Mouse (Mus musculus) liver, embryonic 14.5 days (tissue): ENCODE data around the gene Gm9821. TPM values are rescaled to one million over a fixed set of nuclear protein-coding genes. Genes with fewer than 3 reads are reported as not detected.

Experiments
- ATAC-seq: fragments of 200-750 bp; cut with Nextera tagmentation; 2 replicates; pipeline ENCODE4 v1.8.0; 2017; ENCODE audit warnings: moderate number of reproducible peaks, mild to moderate bottlenecking, moderate library complexity; ENCODE audit not compliant: insufficient read depth
- DNase-seq, 3 experiments: peaks; one replicate each; pipeline ENCODE4 v3.0.0-alpha.2; 2012 to 2013; ENCODE audit warnings: low read depth in 3 of 3, low spot score in 3 of 3
- H3K27ac ChIP-seq: fragments of 300-500 bp; sonication (generic); 2 replicates; pipeline ENCODE4 v1.5.1; 2014; ENCODE audit warnings: moderate library complexity, mild to moderate bottlenecking, control low read depth, inconsistent platforms
- H3K27me3 ChIP-seq: fragments of 300-500 bp; sonication (generic); 2 replicates; pipeline ENCODE4 v1.6.1; 2014; ENCODE audit warnings: mild to moderate bottlenecking, low read length, moderate library complexity; ENCODE audit not compliant: control insufficient read depth, insufficient read depth
- H3K36me3 ChIP-seq: fragments of 300-500 bp; sonication (generic); replicated peaks from 2 replicates; pipeline ENCODE4 v1.6.1; 2014; ENCODE audit warnings: low read depth; ENCODE audit not compliant: control insufficient read depth, insufficient read depth
- H3K4me1 ChIP-seq, 2 experiments: fragments of 200-500 bp in 1 of 2; fragments of 300-500 bp in 1 of 2; sonication (generic) in 1 of 2; replicated peaks; 2 replicates each; pipeline ENCODE4 v1.6.1; 2012 to 2014; ENCODE audit warnings: antibody characterized with exemption in 1 of 2, inconsistent platforms in 1 of 2, low read length in 1 of 2; ENCODE audit not compliant: control insufficient read depth in 2 of 2, insufficient read depth in 2 of 2
- H3K4me2 ChIP-seq: fragments of 300-500 bp; sonication (generic); 2 replicates; pipeline ENCODE4 v1.6.1; 2014; ENCODE audit warnings: low read depth, mild to moderate bottlenecking, control low read depth, moderate library complexity
- H3K4me3 ChIP-seq, 2 experiments: fragments of 200-500 bp in 1 of 2; fragments of 300-500 bp in 1 of 2; sonication (generic) in 1 of 2; 2 replicates each; pipeline ENCODE4 v1.5.1; 2012 to 2014; ENCODE audit warnings: low read depth in 2 of 2, low read length in 2 of 2, mild to moderate bottlenecking in 2 of 2, control low read depth in 1 of 2, inconsistent platforms in 1 of 2, moderate library complexity in 1 of 2; ENCODE audit not compliant: insufficient read depth in 1 of 2
- H3K9ac ChIP-seq: fragments of 300-500 bp; sonication (generic); replicated peaks from 2 replicates; pipeline ENCODE4 v1.6.1; 2014; ENCODE audit warnings: mild to moderate bottlenecking, control low read depth, moderate library complexity
- H3K9me3 ChIP-seq: fragments of 300-500 bp; sonication (generic); 2 replicates; pipeline ENCODE4 v1.6.1; 2016; ENCODE audit warnings: low read length, mixed read lengths; ENCODE audit not compliant: control insufficient read depth
- CTCF ChIP-seq: IDR thresholded peaks from 2 replicates; pipeline ENCODE4 v1.5.1; 2016; ENCODE audit warnings: antibody characterized with exemption, low read depth, control low read depth
- EP300 ChIP-seq: IDR thresholded peaks from 2 replicates; pipeline ENCODE4 v1.6.1; 2016; ENCODE audit warnings: antibody characterized with exemption, low read depth
- WGBS: fragments of 180-500 bp; shearing (Covaris S2); extraction: QIAGEN DNeasy Blood & Tissue Kit; methylation state at CpG from one replicate; pipeline ENCODE4 v1.1.7; 2014; ENCODE audit not compliant: insufficient replicate concordance; 5-methylcytosine and 5-hydroxymethylcytosine counted together
- polyA plus RNA-seq, 2 experiments: library from polyadenylated mRNA; depleted of rRNA in 1 of 2; stranded (reverse) in 1 of 2; unstranded in 1 of 2; fragments of >200 nt; fragmentation: Nextera tagmentation in 1 of 2; extraction: Ambion mirVana in 1 of 2; gene quantifications; 2 replicates each; pipeline versions ENCODE4 v1.2.1 to v1.2.3; 2012 to 2014

Gm9821 gene
- polyA plus RNA-seq, 2 experiments = 0.01 to 0.63 TPM

DNA sequence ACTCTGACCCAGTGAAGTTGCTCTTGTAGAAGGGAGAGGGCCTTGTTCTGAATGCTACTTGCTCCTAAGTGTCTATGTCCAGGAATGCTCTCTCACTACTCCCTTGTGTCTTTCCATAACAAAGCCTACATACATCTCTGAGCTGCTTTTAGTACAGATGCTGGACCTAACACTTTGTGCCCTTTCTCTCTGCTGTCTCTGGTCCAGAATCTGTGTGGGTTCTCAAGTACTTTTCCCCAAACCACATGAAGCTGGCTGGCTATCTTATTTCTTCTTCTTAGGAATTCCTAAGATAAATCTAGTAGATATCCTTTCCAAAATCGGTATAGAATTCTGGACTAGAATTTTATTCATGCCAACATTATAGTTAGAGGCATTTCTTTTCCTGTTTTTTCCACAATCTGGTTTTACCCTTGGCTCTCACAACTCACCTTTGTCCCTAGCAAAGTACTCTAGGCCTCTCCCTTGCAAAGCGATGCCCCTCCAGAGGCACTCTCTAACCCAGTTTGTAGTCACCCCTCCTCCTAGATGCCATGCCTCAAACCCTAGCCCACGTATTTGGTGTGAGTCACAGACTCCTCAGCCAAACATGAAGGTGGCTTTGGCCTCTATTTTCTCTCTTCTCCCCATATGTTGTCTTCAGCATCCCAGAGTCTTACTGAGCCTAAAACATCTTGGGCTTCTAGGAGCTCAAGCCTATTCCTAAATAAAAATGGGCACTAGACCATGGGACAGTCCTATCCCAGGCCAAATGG lies 42.2 kb upstream of the Gm9821 start:
- no peak overlapping the region for H3K27ac ChIP-seq
- WGBS = 67% methylated on average over 3 of the region's 3 CpGs
- no peaks in the 10 kb centered on the region; the same call in 1 of the 2 replicates for H3K36me3 ChIP-seq
- TF ChIP-seq CTCF = no peak
- TF ChIP-seq EP300 = no peak
- H3K9me3 ChIP-seq = no peaks in the 10 kb centered on the region
- H3K4me2 ChIP-seq = no peak overlapping the region
- no peaks in the 10 kb centered on the region for H3K4me1 ChIP-seq
- H3K27me3 ChIP-seq = no peaks in the 10 kb centered on the region
- ATAC-seq (no peak), DNase-seq (no peak)
- H3K4me3 ChIP-seq = no peak overlapping the region
- no peak overlapping the region for H3K9ac ChIP-seq

DNA sequence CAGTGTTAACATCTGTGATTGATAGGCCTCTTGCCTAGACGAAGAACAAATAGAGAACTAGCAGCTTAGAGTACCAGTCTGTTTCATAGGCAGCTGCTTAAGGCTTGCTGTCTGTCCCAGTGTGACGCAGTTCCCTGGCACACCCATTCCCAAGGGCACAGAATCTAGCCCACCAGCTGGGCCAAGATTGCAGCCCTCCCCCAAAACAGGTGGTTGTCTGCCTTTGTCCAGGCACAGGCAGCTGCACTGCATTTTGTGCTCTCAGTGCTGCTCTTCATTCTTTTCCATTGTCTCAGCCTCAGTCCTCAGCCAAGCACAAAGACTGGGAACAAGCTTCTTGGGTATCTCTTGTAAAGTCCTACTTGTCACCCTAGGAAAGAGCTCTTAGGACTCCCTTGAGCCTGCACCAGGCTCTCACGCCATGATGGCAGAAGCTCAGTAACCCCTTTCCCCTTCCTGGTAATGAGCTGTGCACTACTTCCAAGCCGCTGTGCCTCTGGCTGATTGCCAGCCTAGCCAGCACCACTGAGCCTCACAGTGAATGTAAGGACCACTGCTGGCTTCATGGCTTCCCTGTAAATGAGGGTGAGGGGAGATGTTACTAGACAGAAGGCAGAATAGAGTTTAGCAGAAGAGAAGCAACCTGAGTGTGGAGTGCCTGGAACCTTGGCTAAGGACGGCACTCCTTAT lies 40.7 kb upstream of the Gm9821 start:
- no peak overlapping the region for H3K27ac ChIP-seq
- 70% methylated on average over 5 of the region's 5 CpGs for WGBS
- no peak overlapping the region for H3K4me2 ChIP-seq
- DNase-seq (no peak), ATAC-seq (no peak)
- no peaks in the 10 kb centered on the region for H3K4me1 ChIP-seq
- TF ChIP-seq EP300 (no peak), CTCF (no peak)
- no peak overlapping the region for H3K4me3 ChIP-seq
- no peak overlapping the region for H3K9ac ChIP-seq
- H3K36me3 ChIP-seq = no peaks in the 10 kb centered on the region
- H3K27me3 ChIP-seq = no peaks in the 10 kb centered on the region
- H3K9me3 ChIP-seq = no peaks in the 10 kb centered on the region

DNA sequence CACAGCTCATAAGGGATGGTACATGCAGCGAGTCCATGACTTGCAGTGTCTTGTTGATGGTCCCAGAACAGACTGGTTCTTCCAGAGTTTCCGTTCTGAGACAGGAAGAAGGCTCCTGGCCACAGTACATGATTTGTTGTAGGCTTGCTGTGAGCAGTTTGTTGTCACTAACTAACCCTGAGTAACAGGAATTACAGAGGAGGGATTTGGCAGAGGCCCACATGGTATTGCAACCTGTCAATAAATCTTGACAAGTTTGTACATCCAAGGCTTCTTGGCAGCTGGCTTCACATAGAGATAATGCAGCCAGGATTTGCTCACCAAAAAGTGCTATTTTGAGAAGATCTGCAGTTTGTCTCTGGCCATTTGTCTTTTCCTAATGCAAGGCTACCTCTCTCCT lies 39.4 kb upstream of the Gm9821 start:
- no peaks in the 10 kb centered on the region for H3K4me1 ChIP-seq
- no peaks in the 10 kb centered on the region; the same call in 1 of the 2 replicates for H3K36me3 ChIP-seq
- DNase-seq (no peak), ATAC-seq (no peak)
- H3K9ac ChIP-seq = no peak overlapping the region
- 82% methylated on average over 2 of the region's 2 CpGs for WGBS
- H3K27me3 ChIP-seq = no peaks in the 10 kb centered on the region
- H3K9me3 ChIP-seq = no peaks in the 10 kb centered on the region
- H3K4me3 ChIP-seq = no peak overlapping the region
- H3K27ac ChIP-seq = no peak overlapping the region
- H3K4me2 ChIP-seq = no peak overlapping the region
- TF ChIP-seq EP300 (no peak), CTCF (no peak)

DNA sequence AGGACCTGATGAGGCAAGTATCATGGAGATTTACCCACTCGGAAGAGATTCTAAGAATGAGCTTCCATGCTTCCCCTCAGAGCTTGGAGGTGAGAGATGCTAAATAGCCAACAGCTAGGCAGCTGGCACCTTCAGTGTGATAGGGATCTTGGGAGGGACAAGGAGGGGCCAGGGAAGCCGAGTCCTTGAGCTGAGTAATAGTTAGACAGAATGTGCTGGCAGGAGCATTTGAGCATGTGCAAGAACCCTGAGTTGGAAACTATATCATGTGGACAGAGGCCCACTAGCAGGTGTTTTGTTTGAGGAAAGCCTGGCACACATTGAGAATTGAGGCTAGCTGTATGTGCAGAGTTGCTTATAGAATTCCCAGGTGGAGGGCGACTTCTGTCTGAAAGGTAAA lies 32.9 kb upstream of the Gm9821 start:
- Histone ChIP-seq H3K36me3 (peaks cover 7% of the 10 kb centered on the region), H3K27ac (no peak overlapping the region), H3K4me2 (no peak overlapping the region), H3K4me1 (peaks cover 10 to 30% of the 10 kb centered on the region in 2 experiments; a peak in 3 of 4 replicates), H3K4me3 (no peak overlapping the region), H3K9me3 (no peaks in the 10 kb centered on the region), H3K27me3 (no peaks in the 10 kb centered on the region), H3K9ac (no peak overlapping the region)
- no peak for ATAC-seq
- DNase-seq = no peak
- TF ChIP-seq CTCF (no peak), EP300 (no peak)
- 49% methylated on average over 3 of the region's 3 CpGs for WGBS
